Mouse (Mus musculus): ENCODE data around the gene Plxnd1.

DNA sequence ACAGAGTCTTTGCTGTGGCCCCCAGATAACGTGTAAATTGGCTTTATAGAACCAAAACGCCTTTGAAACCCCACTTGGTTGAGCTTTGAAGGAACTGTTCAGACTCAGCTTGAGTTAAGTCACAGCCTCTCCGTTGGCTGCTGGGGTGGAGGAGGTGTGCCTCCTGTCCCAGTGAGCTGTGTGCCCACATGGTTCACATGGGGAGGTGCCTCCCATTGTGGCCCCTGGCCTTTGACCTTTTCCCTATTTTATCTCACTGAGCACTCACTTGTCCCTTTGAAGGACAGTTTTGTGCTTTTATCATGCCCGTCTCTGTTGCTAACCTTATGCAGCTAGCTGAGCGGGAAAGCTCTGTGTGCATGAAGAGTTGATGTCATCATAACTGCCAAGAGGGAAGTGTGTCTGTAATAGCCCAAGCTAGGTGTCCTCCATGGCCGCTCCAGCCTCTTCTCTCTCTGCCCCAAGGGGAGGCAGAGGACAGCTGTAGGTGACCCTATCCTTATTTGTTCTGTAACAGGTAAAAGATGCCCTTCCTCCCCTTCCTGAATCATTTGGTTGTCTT is 86.3 kb downstream of the Plxnd1 start:
- TF ChIP-seq EP300 (IDR thresholded peaks at IDR 0.05; ENCODE audit: low read depth) (no peak), CTCF (IDR thresholded peaks at IDR 0.05; ENCODE audit: low read depth) (no peak)

All from heart, postnatal 0 days (tissue).